In genomic region chr7:144469181-144469641, GRCm38 (mm10) we compare ENCODE assay signal across 8 mouse cellular contexts. TPM values are rescaled to one million over a fixed set of nuclear protein-coding genes. Genes with fewer than 3 reads are reported as not detected.
DNase-seq lines count a peak whose midpoint lies in the region; ATAC-seq lines count a peak whose summit lies in the region.

No protein-coding gene starts in this region.

- H3K9ac ChIP-seq in midbrain, embryonic 15.5 days: peak overlapping the region; percentile 95

- no peak for ATAC-seq in erythroblast, adult 5-6 weeks (replicated peaks; ENCODE audit: low FRiP score, poor library complexity, severe bottlenecking)
- no peak for ATAC-seq in midbrain, embryonic 15.5 days (replicated peaks)

- peak overlapping the region; percentile 89 for H3K27ac ChIP-seq in limb, embryonic 10.5 days
- no peak overlapping the region for H3K27ac ChIP-seq in midbrain, embryonic 15.5 days

- H3K4me2 ChIP-seq in midbrain, embryonic 15.5 days: peak overlapping the region; percentile 92

- H3K27me3 ChIP-seq in erythroblast, embryonic 14.5 days (ENCODE audit: control insufficient read depth): no peaks in the 10 kb centered on the region
- H3K27me3 ChIP-seq in limb, embryonic 10.5 days (ENCODE audit: low read depth, poor library complexity, severe bottlenecking): no peaks in the 10 kb centered on the region
- no peaks in the 10 kb centered on the region for H3K27me3 ChIP-seq in midbrain, embryonic 15.5 days (replicated peaks)

- no peaks in the 10 kb centered on the region for H3K9me3 ChIP-seq in erythroblast, embryonic 14.5 days (ENCODE audit: control insufficient read depth, low read length)
- no peaks in the 10 kb centered on the region for H3K9me3 ChIP-seq in limb, embryonic 10.5 days (replicated peaks)
- no peaks in the 10 kb centered on the region for H3K9me3 ChIP-seq in midbrain, embryonic 15.5 days

- H3K36me3 ChIP-seq in erythroblast, embryonic 14.5 days (ENCODE audit: control insufficient read depth): peaks cover 20% of the 10 kb centered on the region
- peaks cover 35% of the 10 kb centered on the region for H3K36me3 ChIP-seq in limb, embryonic 10.5 days
- 0 out of 2 replicates have a peak, but pooled peaks cover 7% of the 10 kb centered on the region for H3K36me3 ChIP-seq in midbrain, embryonic 15.5 days (replicated peaks)

- intact Hi-C loops in heart, postnatal 14 days (cut with DNase I): loop anchor here (10.0 kb wide), 1 partner anchor 426 kb away; the partner anchor contains the start of gene Fgf15

- peak overlapping the region; percentile 94 for H3K4me3 ChIP-seq in erythroblast, embryonic 14.5 days (replicated peaks)
- peak overlapping the region; percentile 83 for H3K4me3 ChIP-seq in limb, embryonic 10.5 days
- H3K4me3 ChIP-seq in midbrain, embryonic 15.5 days: peak overlapping the region; percentile 96

- peaks cover 33% of the 10 kb centered on the region for H3K4me1 ChIP-seq in erythroblast, embryonic 14.5 days (ENCODE audit: control insufficient read depth)
- H3K4me1 ChIP-seq in limb, embryonic 10.5 days: peaks cover 25% of the 10 kb centered on the region
- H3K4me1 ChIP-seq in midbrain, embryonic 15.5 days: peaks cover 26% of the 10 kb centered on the region

- WGBS in limb, embryonic 10.5 days: 22% methylated on average over 4 of the region's 4 CpGs
- WGBS in midbrain, embryonic 15.5 days: 16% methylated on average over 4 of the region's 4 CpGs

- DNase-seq in embryo, embryonic 10 days (ENCODE audit: low spot score): peak; percentile 18
- peak; percentile 29 to 45 for DNase-seq in heart, postnatal 14 days
- DNase-seq in limb, embryonic 10.5 days (ENCODE audit: low spot score): no peak
- DNase-seq in spleen, postnatal 4 days (ENCODE audit: low spot score in 2 of 2): no peak
- no peak for DNase-seq in thymus, postnatal 10 days (ENCODE audit: low spot score in 2 of 2)

RNA-seq across cellular contexts. Expression of gene Cttn, which starts 1.6 kb away (rescaled TPM):
- 4.9 and 11.7 TPM in 2 replicates for polyA plus RNA-seq in erythroblast, embryonic 14.5 days (2012)
- total RNA-seq in erythroblast, adult 5-6 weeks (2015; ENCODE audit: low replicate concordance): 1.2 and 2.1 TPM in 2 replicates
- total RNA-seq in erythroblast, adult 5-6 weeks (2017; ENCODE audit: low replicate concordance): 7.9 and 11.7 TPM in 2 replicates
- total RNA-seq in heart, postnatal 14 days (2021): 10 to 100 TPM; 46.5 to 47.0 TPM
- polyA plus RNA-seq in limb, embryonic 10.5 days (2016; fragmentation: Nextera tagmentation; extraction: Ambion mirVana): 185 and 209 TPM in 2 replicates
- polyA plus RNA-seq in midbrain, embryonic 15.5 days (2015; fragmentation: Nextera tagmentation; extraction: Ambion mirVana): 189 and 191 TPM in 2 replicates

Comparison
In these comparisons a context has a peak if more than half of its experiments do, and no peak if none do; other contexts are left out.
1. DNase-seq: peak in embryo, embryonic 10 days (single experiment) and heart, postnatal 14 days (2 of 2); none in limb, embryonic 10.5 days (single experiment), spleen, postnatal 4 days (0 of 2) and thymus, postnatal 10 days (0 of 2).
2. RNA of gene Cttn, which starts 1.6 kb away (polyA plus RNA-seq): 185 to 209 TPM in limb, embryonic 10.5 days and 189 to 191 TPM in midbrain, embryonic 15.5 days; 4.9 to 11.7 TPM in erythroblast, embryonic 14.5 days; every median in the first group is over 10 times any median in the second.
3. Peak in every context shown above with its lines, with median percentiles within 50 percentile points of each other: H3K4me3 ChIP-seq.